Mouse (Mus musculus): ENCODE data around the gene Msi2.

DNA sequence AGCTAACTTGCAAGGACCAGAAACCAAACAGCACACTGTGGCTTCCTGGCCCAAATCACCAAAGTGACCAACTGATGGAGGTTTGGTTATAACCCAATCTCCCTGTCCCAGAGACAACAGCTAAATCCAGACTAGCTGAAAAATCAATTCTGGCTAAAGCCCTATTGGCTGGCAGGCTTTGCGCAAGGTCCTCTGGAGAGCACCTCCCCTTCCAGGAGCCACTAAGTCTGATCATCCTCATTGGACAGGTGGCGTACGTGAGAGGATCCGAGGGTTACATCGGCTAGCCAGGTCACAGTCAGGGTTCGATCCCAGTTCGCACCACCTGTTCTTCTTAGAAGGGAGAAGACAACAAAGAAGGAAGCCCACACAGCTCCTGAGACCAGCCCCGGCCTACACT is 29.7 kb downstream of the Msi2 start:
- no peak for TF ChIP-seq CTCF (IDR thresholded peaks at IDR 0.05; ENCODE audit: control insufficient read depth, insufficient read depth, low read length)
- no peak for TF ChIP-seq POLR2A (IDR thresholded peaks at IDR 0.05; ENCODE audit: borderline replicate concordance, control insufficient read depth, low read depth, low read length)
